Comparison of ENCODE assay signal across 7 mouse cellular contexts in genomic region chr7:105809836-105810235, GRCm38 (mm10). TPM values are rescaled to one million over a fixed set of nuclear protein-coding genes. Genes with fewer than 3 reads are reported as not detected.
DNase-seq lines count a peak whose midpoint lies in the region; ATAC-seq and TF ChIP-seq lines count a peak whose summit lies in the region.

No protein-coding gene starts in this region.

- no peaks in the 10 kb centered on the region for H3K9me3 ChIP-seq in lung, embryonic 15.5 days
- H3K9me3 ChIP-seq in embryonic facial prominence, embryonic 14.5 days (ENCODE audit: control insufficient read depth, low read length): no peaks in the 10 kb centered on the region
- H3K9me3 ChIP-seq in intestine, postnatal 0 days (ENCODE audit: control insufficient read depth): no peaks in the 10 kb centered on the region

- peak; percentile 10; the same call in 1 of the 2 replicates for TF ChIP-seq CTCF in intestine, postnatal 0 days (IDR thresholded peaks at IDR 0.05; ENCODE audit: low read depth)
- no peak for TF ChIP-seq CTCF in small intestine, adult 2 months (IDR thresholded peaks at IDR 0.05; ENCODE audit: extremely low read depth, insufficient read length, insufficient replicate concordance, low read depth, low read length)

- peak overlapping the region; percentile 63 for H3K4me2 ChIP-seq in lung, embryonic 15.5 days
- peak overlapping the region; percentile 66 for H3K4me2 ChIP-seq in embryonic facial prominence, embryonic 14.5 days (ENCODE audit: low read depth, low read length)
- H3K4me2 ChIP-seq in intestine, postnatal 0 days (replicated peaks; ENCODE audit: low read depth): peak overlapping the region; percentile 70

- DNase-seq in lung, postnatal 36 days: no peak
- no peak for DNase-seq in embryonic facial prominence, embryonic 14.5 days (ENCODE audit: low spot score)
- no peak for DNase-seq in right cerebral cortex, adult 18-20 months
- no peak for DNase-seq in thymus, postnatal 10 days (ENCODE audit: low spot score in 2 of 2)

- H3K27ac ChIP-seq in lung, embryonic 15.5 days: peak overlapping the region; percentile 86; the same call in 1 of the 2 replicates
- peak overlapping the region; percentile 87; the same call in 1 of the 2 replicates for H3K27ac ChIP-seq in embryonic facial prominence, embryonic 14.5 days (replicated peaks; ENCODE audit: low read depth, low read length)
- H3K27ac ChIP-seq in intestine, postnatal 0 days (ENCODE audit: low read depth, low read length): no peak overlapping the region; the same call in 1 of the 2 replicates
- H3K27ac ChIP-seq in small intestine, adult 2 months (ENCODE audit: insufficient read depth, low read depth, low read length): no peak overlapping the region

- H3K9ac ChIP-seq in lung, embryonic 15.5 days: peak overlapping the region; percentile 94
- peak overlapping the region; percentile 89 for H3K9ac ChIP-seq in embryonic facial prominence, embryonic 14.5 days (ENCODE audit: low read depth, low read length)
- peak overlapping the region; percentile 67 for H3K9ac ChIP-seq in intestine, postnatal 0 days (ENCODE audit: low read depth, low read length)

- TF ChIP-seq POLR2A in small intestine, adult 2 months (IDR thresholded peaks at IDR 0.05; ENCODE audit: low read depth, low read length): no peak

- ATAC-seq in lung, embryonic 15.5 days (ENCODE audit: borderline replicate concordance, extremely low read depth, low FRiP score, low TSS enrichment): no peak
- no peak for ATAC-seq in embryonic facial prominence, embryonic 14.5 days (ENCODE audit: low read depth)
- ATAC-seq in intestine, postnatal 0 days: no peak

- H3K27me3 ChIP-seq in lung, embryonic 15.5 days: 0 out of 2 replicates have a peak, but pooled peaks cover 3% of the 10 kb centered on the region
- no peaks in the 10 kb centered on the region for H3K27me3 ChIP-seq in embryonic facial prominence, embryonic 14.5 days (replicated peaks; ENCODE audit: control insufficient read depth, insufficient read depth, low read length)
- no peaks in the 10 kb centered on the region for H3K27me3 ChIP-seq in intestine, postnatal 0 days (replicated peaks; ENCODE audit: control insufficient read depth, insufficient read depth, low read length)
- H3K27me3 ChIP-seq in small intestine, adult 2 months (ENCODE audit: control insufficient read depth, insufficient read depth, low read length): no peaks in the 10 kb centered on the region

- WGBS in lung, embryonic 15.5 days: 64% methylated on average over 7 of the region's 7 CpGs
- 88% methylated on average over 7 of the region's 7 CpGs for WGBS in embryonic facial prominence, embryonic 14.5 days
- 69% methylated on average over 7 of the region's 7 CpGs for WGBS in intestine, postnatal 0 days
- 60% methylated on average over 7 of the region's 7 CpGs for WGBS in small intestine, adult 2 months

- H3K4me1 ChIP-seq in lung, embryonic 15.5 days: peaks cover 16% of the 10 kb centered on the region
- 0 out of 2 replicates have a peak, but pooled peaks cover 5% of the 10 kb centered on the region for H3K4me1 ChIP-seq in embryonic facial prominence, embryonic 14.5 days (ENCODE audit: control insufficient read depth, insufficient read depth, low read length)
- no peaks in the 10 kb centered on the region; the same call in 1 of the 2 replicates for H3K4me1 ChIP-seq in intestine, postnatal 0 days (replicated peaks; ENCODE audit: control insufficient read depth, insufficient read depth, low read length)
- peaks cover 4% of the 10 kb centered on the region; the same call in 1 of the 2 replicates for H3K4me1 ChIP-seq in small intestine, adult 2 months (ENCODE audit: control insufficient read depth, insufficient read depth, insufficient read length, low read length)

- peaks cover 21% of the 10 kb centered on the region for H3K36me3 ChIP-seq in lung, embryonic 15.5 days
- peaks cover 18% of the 10 kb centered on the region for H3K36me3 ChIP-seq in embryonic facial prominence, embryonic 14.5 days (ENCODE audit: control insufficient read depth, insufficient read depth, low read length)
- peaks cover 15% of the 10 kb centered on the region; the same call in 1 of the 2 replicates for H3K36me3 ChIP-seq in intestine, postnatal 0 days (ENCODE audit: control insufficient read depth, insufficient read depth)
- peaks cover 5% of the 10 kb centered on the region for H3K36me3 ChIP-seq in small intestine, adult 2 months (ENCODE audit: control insufficient read depth, insufficient read depth, low read length)

- peak overlapping the region; percentile 86 for H3K4me3 ChIP-seq in lung, embryonic 15.5 days
- peak overlapping the region; percentile 69 for H3K4me3 ChIP-seq in embryonic facial prominence, embryonic 14.5 days (ENCODE audit: low read depth, low read length)
- H3K4me3 ChIP-seq in intestine, postnatal 0 days (ENCODE audit: low read depth, low read length): peak overlapping the region; percentile 67
- peak overlapping the region; percentile 17; the same call in 1 of the 2 replicates for H3K4me3 ChIP-seq in small intestine, adult 2 months (ENCODE audit: low read depth, low read length)

RNA-seq across cellular contexts. Expression of gene Mrpl17, which starts 1.1 kb away (rescaled TPM):
- polyA plus RNA-seq in lung, embryonic 15.5 days (2015; fragmentation: Nextera tagmentation; extraction: Ambion mirVana): 340 and 374 TPM in 2 replicates
- 333 and 347 TPM in 2 replicates for polyA plus RNA-seq in embryonic facial prominence, embryonic 14.5 days (2014; fragmentation: Nextera tagmentation; extraction: Ambion mirVana)
- 255 and 275 TPM in 2 replicates for polyA plus RNA-seq in intestine, postnatal 0 days (2015; fragmentation: Nextera tagmentation; extraction: Ambion mirVana)
- 125 and 127 TPM in 2 replicates for polyA plus RNA-seq in small intestine, adult 2 months (2012; rRNA removed)

RNA-seq across cellular contexts. Expression of gene Dchs1, which starts 22.4 kb away (rescaled TPM):
- polyA plus RNA-seq in lung, embryonic 15.5 days (2015; fragmentation: Nextera tagmentation; extraction: Ambion mirVana): 9.3 and 9.4 TPM in 2 replicates
- 21.2 and 24.1 TPM in 2 replicates for polyA plus RNA-seq in embryonic facial prominence, embryonic 14.5 days (2014; fragmentation: Nextera tagmentation; extraction: Ambion mirVana)
- polyA plus RNA-seq in intestine, postnatal 0 days (2015; fragmentation: Nextera tagmentation; extraction: Ambion mirVana): 2.2 and 2.4 TPM in 2 replicates
- polyA plus RNA-seq in small intestine, adult 2 months (2012; rRNA removed): 2.9 and 5.2 TPM in 2 replicates

RNA-seq across cellular contexts. Expression of gene Tpp1, which starts 57.8 kb away (rescaled TPM):
- 73.4 and 78.8 TPM in 2 replicates for polyA plus RNA-seq in lung, embryonic 15.5 days (2015; fragmentation: Nextera tagmentation; extraction: Ambion mirVana)
- 79.6 and 80.6 TPM in 2 replicates for polyA plus RNA-seq in embryonic facial prominence, embryonic 14.5 days (2014; fragmentation: Nextera tagmentation; extraction: Ambion mirVana)
- polyA plus RNA-seq in intestine, postnatal 0 days (2015; fragmentation: Nextera tagmentation; extraction: Ambion mirVana): 176 and 184 TPM in 2 replicates
- 37.2 and 55.9 TPM in 2 replicates for polyA plus RNA-seq in small intestine, adult 2 months (2012; rRNA removed)

Comparison
In these comparisons a context has a peak if more than half of its experiments do, and no peak if none do; other contexts are left out.
1. H3K27ac ChIP-seq: peak in lung, embryonic 15.5 days (single experiment) and embryonic facial prominence, embryonic 14.5 days (single experiment); none in intestine, postnatal 0 days (single experiment) and small intestine, adult 2 months (single experiment).
2. H3K4me3 ChIP-seq: peak in every context shown above with its lines; median percentile 86 in lung, embryonic 15.5 days; 69 in embryonic facial prominence, embryonic 14.5 days; 67 in intestine, postnatal 0 days; 17 in small intestine, adult 2 months.
3. Peak in every context shown above with its lines, with median percentiles within 50 percentile points of each other: H3K4me2 ChIP-seq and H3K9ac ChIP-seq.